Mouse (Mus musculus): ENCODE measurements around the gene Tgfbr3. TPM values are rescaled to one million over a fixed set of nuclear protein-coding genes. Genes with fewer than 3 reads are reported as not detected.

Tgfbr3 gene
- total RNA-seq, 2 experiments from 2014 or later, result 1.7 to 5.6 TPM

DNA sequence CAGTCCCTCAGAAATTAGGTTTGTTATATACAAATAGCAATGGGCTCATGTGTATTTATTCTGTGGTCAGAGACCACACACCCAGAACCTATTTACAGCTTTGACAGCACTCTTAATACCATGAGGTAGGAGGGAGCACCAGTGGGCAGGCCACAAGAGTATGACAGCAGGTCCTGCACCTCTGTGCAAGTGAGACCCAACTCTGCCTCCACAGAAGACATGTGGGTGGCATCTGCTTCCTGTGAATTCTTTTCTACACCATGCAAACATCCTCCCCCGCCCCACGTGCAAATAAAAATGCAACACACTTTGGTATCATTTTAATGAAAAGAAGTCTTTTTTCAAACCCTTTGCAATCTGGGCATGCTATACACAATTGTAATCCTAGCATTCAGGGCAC, 112.2 kb downstream of the Tgfbr3 start:
- no peak for ATAC-seq (replicated peaks; ENCODE audit: poor library complexity)

DNA sequence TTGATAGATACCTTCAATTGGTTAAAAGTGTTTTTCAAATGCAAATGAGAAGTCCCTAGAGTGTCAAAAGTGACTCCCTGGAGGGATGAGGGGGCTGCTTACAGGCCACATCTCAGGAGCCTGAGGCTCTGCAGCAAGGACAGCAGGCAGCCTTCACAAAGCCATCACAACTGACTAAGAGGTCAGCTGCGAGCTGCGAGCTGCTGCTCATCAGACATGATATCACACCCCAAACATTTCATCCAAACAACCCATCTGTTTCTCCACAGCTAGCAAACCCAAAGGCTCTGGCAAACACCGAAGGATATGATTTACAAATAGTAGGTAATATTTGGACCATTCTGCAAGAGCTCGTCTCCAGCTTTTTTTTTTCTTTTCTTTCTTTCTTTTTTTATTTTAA, 112.6 kb downstream of the Tgfbr3 start:
- no peak for ATAC-seq (replicated peaks; ENCODE audit: poor library complexity)

DNA sequence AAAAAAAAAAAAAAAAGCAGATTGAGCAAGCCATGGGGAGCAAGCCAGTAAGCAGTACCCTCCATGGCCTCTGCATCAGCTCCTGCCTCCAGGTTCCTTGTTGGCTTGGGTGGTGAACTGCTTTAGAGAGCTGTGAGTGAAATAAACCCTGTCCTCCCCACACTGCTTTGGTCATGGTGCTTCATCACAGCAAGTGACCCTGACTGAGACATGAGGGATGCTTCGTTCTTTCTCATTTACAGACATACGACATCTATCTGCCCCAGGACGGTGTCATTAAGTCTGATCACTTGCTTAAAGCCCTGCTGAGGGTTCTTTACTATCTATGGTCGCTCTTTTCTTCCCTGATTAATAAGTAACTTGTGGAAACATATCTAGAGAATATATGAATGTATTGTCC, 113.2 kb downstream of the Tgfbr3 start:
- no peak for ATAC-seq (replicated peaks; ENCODE audit: poor library complexity)

DNA sequence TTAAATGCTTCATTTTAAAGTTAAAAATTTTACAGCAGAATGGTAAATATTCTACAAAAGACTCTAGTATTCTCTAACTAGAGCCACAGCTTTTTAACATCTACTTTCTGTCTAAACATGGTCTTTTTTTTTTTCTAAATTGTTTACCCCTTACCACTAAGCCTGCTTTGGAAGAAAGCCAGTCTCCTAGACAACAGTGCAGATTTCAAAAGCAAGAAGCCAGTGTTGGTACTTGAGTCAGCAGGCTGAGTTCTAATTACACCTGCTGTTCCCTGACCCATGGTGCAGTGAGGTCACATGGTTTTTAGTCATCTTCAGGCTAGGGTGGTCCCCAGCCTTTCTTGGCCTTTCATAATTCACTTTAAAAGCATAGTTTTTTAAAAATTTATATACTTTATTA, 115.2 kb downstream of the Tgfbr3 start:
- no peak for ATAC-seq (replicated peaks; ENCODE audit: poor library complexity)

DNA sequence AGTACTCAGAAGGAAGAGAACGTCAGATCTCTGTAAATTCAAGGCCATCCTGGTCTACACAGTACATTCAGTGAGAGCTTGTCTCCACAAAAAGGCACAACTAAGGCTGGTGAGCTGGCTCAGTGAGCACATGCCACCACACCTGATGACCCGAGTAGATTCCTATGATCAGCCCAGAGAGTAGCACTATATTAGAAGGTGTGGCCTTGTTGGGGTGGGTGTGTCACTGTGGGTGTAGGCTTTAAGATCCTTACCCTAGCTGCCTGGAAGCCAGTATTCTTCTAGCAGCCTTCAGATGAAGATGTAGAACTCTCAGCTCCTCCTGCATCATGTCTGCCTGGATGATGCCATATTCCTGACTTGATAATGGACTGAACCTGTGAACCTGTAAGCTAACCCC, 115.9 kb downstream of the Tgfbr3 start:
- peak; percentile 53 for ATAC-seq (replicated peaks; ENCODE audit: poor library complexity)

DNA sequence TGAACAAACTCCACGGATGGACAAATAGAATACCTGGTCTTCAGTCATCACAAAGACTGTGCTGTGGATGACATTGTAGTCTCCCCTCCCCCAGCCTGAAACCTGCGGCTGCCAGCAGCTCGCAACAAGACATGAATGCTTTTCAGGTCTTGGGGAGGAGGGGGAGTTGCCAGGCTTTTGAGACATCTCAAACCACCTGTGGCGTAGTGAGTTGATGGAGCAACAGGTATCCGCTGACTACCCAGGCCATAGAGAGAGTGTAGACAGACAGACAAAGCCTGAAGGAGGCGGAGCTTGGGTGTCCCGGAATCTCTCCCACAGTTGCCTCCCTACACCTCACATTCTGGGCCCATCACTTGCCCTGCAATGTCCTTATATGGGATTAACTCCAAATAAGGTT, 117.6 kb downstream of the Tgfbr3 start:
- no peak for ATAC-seq (replicated peaks; ENCODE audit: poor library complexity)

DNA sequence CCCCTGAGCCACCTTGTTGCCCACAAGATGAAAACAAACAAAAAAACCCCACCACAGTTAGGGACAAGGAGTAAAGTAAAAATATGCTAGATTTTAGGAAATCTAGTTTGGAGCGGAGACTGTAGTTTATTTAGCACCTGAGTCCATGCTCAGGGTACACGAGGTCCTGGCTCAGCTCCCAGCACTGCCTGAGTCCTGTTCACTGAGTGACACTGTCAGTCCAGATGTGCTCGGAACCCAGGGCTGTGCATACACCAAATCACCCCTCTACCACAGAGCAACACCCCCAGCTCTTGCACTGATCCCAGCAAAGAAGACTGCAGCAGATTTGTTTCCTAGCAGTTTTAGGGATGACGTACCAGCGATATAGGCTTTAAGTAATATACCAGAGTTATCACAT, 119.6 kb downstream of the Tgfbr3 start:
- ATAC-seq (replicated peaks; ENCODE audit: poor library complexity), result no peak

DNA sequence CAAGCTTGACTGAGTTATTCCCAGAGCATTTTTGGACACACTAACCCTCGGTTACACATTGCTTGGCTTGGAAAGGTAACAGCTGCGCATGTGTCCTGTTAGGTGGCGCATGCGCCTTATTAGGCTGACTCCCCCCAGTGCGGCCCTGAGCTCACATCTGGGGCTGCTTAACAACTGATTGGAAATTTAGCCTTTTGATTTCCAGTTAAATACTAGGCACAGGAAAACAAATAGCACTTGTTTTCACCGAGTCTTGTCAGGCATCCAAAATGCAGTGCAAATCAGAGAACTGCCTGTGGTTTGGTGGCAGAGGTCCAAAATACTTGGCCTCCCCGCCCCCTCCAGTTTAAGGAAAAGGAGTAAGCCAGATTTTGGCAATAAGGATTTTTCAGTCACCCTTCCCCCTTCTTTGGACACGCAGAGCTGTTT, 121.5 kb downstream of the Tgfbr3 start:
- ATAC-seq (replicated peaks; ENCODE audit: poor library complexity), result no peak

DNA sequence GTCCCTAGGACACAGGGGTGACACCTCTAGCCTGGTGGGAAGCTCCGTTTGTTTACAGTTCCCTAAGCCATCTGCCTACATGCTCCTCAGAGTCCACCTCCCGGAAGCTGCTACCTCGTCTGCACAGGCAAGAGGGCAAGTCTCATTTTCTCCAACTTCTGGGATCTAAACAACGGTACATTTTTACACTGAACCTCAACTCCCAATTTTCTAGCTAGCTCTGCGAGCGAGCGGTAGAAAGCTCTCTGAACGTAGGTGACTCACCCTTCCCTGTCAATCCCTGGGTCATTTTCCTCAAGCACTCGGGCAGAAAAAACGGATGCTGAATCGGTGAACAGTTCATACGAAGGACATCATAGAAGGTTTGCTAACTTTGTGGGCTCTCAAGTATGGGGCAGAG, 122.1 kb downstream of the Tgfbr3 start:
- no peak for ATAC-seq (replicated peaks; ENCODE audit: poor library complexity)

DNA sequence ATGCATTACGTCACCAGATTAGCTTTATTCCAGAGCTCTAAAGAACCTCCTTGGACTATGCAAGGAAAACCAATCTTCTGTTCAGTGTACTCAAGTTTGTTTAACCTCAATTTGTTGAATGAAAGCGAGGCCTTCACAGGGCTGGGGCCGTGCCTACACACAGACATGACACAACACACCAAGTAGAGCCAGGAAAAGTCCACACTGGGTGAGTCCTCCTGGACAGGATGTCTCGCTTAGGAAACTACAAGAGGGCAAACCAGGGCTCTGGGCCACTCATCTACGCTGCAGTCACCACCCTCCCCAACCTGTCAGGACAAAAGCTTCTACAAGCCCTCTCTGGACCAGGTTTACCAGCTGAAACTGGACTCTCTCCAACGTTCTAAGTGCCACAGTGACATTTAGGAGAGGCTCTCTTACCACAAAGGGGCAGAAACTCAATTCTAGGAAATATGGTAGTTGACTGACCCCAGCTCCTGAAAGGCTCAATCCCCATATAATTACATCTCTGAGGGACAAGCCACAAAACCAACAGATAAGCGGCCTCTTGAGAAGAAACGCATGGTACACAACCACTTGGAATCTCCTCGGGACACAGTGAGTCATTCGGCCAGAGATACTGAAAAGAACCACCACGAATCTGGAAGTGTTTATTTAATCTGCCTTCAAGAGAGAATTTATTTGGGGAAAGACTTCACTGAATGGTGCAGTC, 122.6 kb downstream of the Tgfbr3 start:
- no peak for ATAC-seq (replicated peaks; ENCODE audit: poor library complexity)

DNA sequence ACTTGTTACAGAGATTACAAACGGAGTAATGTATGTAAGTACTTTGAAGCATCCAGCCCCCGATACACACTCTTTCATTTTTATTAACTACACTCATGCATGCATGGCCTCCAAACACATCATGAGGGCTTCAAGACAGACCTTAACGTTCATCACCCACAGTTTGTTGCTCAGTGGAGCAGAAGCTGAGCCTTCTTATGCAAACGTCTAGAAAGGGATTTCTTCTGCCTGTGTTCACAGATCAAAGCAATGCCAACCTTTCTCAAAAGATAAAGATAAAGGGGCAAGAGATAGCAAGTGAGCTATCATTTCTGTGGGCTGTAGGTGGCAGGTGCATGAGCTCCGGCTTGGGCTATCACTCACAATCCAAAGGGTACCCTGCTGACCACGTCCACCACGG, 123.7 kb downstream of the Tgfbr3 start:
- ATAC-seq (replicated peaks; ENCODE audit: poor library complexity), result no peak

DNA sequence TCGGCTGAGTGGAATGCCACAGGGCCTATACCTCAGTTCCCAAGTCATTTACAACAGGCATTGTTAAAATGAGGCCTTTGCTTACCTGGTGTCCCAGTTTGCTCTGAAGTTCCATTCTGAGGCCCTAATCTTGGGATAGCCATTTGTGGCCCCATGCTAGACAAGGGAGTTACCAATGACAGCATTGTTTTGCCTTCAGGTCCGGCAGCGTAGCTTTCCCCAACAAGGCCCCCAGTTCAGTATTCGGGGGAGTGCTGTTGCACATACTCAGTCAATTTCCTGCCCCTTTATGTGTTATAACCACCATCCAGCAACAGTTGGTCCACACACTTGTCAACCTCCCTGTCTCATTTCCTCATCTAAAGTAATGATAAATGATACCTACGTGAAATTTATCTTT, 124.2 kb downstream of the Tgfbr3 start:
- 0 out of 2 replicates have a peak, but pooled peaks have one; percentile 14 for ATAC-seq (replicated peaks; ENCODE audit: poor library complexity)

DNA sequence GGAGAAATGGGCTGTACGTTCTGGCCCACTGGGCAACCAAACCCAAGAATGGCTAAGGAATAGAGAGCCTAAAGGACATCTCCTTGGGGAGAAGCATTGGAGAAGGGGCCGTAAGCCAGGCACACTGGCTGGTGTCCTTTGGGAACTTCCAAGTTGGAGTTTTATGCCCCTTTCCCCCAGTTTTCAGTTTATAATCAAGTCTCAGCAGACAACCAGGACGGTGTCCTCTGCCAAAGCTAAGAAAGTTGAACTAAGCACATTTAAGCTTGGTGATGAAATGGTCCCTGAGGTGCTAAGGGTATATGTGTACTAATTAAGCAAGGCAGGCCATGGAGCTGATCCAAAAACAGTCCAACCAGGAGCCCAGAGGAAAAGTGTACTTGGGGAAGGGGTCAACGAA, 124.6 kb downstream of the Tgfbr3 start:
- ATAC-seq (replicated peaks; ENCODE audit: poor library complexity), result no peak

DNA sequence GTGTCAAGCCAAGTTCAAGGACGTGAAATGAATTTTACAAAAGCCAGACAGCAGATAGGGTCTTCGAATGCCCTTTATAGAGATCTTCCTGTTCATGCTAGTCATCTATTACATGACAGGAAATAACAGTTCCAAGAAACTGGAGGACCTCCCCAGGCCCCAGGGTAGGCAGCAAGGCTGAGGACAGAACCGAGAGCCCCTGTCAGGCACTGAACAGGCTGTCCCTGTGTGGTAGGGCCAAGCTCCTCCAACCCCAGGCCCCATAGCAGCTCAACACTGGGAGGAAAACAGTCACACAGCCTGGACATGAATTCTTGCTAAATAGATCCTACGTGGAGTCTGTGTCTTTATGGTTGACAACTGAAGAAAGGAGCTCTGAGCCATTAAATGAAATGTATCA, 125.3 kb downstream of the Tgfbr3 start:
- ATAC-seq (replicated peaks; ENCODE audit: poor library complexity), result no peak

DNA sequence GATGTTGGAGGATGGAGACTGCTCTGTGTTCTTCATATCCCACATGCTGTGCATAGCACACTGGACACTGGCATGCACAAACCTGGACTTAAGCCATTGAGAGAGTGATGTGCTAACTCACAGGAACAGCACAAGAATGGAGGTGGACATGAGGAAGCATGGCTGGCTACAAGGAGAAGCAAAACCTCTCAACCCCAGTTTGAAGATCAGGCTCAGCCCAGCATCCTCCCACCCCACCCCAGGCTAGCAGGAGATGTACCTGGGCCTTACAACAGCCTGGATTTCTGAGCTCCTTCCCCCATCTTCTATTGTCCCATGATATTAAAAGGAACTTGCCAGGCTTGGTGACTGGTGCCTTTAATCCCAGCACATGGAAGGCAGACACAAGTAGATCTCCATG, 126.1 kb downstream of the Tgfbr3 start:
- no peak for ATAC-seq (replicated peaks; ENCODE audit: poor library complexity)

DNA sequence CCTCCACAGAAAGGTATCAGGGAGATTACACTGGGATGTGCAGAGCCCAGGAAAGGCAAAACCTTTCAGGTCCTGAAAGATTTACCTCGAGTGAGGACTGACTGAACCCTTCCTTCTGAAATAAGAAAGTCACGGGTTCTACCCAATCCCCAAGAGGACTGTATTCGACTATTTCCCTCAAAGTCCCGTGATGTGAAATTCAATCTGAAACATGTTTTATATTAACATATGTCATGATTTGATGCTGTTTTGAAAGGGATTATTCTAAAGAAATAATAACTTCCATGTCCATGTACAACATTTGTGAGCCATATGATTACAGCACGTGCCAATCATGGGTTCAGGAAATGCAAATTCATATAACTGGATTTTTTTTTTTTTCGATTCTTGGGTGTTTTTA, 126.6 kb downstream of the Tgfbr3 start:
- no peak for ATAC-seq (replicated peaks; ENCODE audit: poor library complexity)

DNA sequence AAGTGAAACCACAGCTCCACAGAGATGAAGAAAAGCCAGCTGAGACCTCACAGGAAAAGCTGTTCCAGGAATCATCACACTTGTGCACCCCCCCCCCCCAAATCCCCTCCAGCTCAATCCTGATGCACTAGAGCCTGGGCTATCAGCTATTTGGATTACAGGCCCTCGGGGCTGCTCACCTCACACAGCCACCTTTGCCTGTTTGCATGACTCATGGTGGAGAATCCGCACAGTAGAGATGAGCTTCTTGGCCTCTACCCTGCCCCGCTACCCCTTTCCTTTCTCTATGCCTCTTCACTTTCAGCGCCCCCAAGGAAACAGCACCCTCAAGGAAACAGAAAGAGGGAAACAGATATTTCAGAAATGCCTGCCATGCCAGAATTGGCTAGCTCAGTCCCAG, 127.1 kb downstream of the Tgfbr3 start:
- ATAC-seq (replicated peaks; ENCODE audit: poor library complexity), result 0 out of 2 replicates have a peak, but pooled peaks have one; percentile 20

DNA sequence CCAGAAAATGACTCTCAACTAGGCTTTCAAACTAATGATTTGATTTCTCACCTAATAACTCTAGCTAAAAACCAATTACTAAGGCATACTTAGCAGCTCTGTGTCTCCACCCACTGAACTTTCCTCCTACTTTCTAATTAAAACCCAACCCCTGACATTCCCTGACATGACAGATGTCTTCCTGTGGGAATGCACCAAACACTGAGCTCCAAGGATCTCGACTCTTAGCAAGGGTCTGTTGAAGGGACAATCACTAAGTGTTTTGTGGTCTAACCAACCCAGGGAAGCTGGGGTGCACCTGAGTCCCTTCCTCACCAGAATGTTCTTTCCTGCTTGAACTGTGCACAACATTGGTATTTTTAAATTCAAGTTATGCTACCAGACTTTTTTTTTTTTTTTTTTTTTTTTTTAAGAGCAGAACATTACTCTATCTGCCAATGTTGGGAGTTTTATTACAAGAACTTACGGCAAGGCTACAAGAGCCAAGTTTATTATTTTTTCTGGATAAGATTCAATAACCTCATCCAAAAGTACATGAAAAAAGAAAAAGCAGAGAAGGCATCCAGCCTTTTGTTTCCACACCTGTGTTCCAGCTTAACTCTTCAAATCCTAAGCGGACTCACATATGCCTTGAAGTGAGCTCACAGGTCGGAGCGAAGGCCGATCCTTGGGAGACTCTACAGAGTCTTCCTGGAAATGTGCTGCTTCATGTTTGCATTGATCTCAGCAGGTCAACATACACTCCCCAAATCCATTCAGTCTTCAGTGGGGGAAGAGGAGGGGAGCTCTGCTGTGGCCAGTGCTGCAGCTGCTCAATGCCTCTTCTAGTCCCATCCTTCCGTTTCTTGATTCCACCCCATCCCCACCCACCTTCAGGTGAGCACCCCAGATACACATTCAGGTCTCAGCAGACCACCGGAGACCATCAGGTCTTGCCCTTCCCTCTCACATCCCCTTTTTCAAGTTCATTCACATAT, 129.2 kb downstream of the Tgfbr3 start:
- ATAC-seq (replicated peaks; ENCODE audit: poor library complexity), result no peak

DNA sequence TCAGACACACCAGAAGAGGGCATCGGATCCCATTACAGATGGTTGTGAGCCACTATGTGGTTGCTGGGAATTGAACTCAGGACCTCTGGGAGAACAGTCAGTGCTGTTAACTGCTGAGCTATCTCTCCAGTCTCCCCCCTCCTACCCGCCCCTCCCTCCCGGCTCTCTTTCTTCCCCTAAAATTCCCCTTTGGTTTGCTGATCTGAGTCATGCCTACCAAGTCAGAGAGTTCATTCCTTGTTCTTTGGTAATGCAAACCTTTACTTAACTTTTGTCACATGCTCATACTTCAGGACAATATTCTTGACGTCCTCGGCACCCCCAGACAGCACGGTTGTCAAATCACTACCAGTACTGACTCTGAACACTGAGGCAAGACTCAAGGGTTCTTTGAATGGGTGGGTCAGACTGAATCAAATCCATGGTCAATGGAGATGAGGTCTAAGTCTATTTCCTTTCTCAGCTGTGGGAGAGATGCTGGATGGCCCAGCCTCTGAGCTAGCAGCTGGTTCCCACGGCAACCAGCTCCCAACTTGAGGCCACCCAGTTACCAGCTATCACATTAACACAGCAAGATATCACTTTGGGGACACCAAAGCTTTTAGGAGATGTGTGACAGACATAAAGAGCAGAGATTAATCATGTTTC, 130.8 kb downstream of the Tgfbr3 start:
- no peak for ATAC-seq (replicated peaks; ENCODE audit: poor library complexity)

DNA sequence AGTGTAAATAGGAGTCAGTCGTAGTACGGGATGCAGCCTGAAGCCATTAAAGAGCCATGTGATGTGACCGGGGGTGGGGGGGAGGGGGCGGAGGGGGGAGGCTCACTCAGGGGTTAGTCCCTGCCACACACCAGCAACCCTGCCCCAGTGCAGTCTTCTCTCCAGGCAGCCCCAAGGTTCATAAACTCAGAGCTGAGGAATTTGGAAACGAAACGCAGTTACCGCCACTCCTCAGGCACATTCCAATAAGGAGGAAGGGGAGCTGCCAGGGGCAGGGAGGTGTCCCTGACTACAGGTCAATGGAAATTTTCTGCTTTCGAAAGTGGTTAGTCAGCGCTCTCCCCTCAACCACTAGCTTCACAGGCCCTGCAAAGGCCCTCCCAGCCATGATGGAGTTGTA, 132.0 kb downstream of the Tgfbr3 start:
- no peak for ATAC-seq (replicated peaks; ENCODE audit: poor library complexity)

DNA sequence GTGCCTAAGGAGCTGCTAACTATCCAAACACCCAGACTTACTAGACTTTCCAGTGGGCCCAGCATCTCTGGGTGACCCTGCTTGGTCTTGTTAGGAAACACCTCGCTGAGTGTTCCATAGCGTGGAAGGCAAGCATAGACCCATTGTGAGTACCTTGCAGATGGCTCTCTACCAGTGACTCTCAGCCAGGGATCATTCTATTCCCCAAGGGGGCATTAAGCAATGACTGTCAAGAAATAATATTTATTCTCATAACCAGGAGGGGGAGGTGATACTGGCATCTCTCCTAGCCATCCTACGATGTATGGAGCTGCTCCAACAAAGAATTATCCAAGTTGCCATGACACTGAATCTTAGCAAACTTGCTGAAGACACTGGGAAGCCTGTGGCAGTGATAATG, 133.3 kb downstream of the Tgfbr3 start:
- no peak for ATAC-seq (replicated peaks; ENCODE audit: poor library complexity)

DNA sequence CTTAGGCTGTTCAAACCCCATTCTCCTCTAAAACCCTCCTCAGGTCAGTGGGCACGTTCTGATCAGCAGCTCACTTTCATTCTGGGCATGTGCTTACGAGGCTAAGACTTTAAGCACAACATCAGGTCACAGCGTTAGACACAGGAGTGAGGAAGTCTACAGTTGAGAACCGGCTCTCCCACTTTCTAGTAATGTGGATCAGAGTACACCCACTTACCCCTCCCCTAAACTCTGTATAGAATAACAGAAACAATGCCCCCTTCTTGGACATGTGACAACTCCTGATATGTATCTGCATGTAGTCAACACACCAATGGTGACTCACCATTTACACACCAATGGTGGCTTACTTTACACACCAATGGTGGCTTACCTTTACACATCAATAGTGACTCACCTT, 136.4 kb downstream of the Tgfbr3 start:
- ATAC-seq (replicated peaks; ENCODE audit: poor library complexity), result no peak
